Mouse (Mus musculus) splenic B cell, adult 2 months (primary cell): Measurements from ENCODE around the gene Prss33.

Experiments used
- DNase-seq: peaks from one replicate; pipeline ENCODE4 v3.0.0-alpha.2; 2011; ENCODE audit warnings: low read depth, low spot score
- H3K27me3 ChIP-seq: 2 replicates; pipeline ENCODE4 v1.6.1; 2012; ENCODE audit warnings: mild to moderate bottlenecking, low read length, moderate library complexity, mixed read lengths; ENCODE audit not compliant: control insufficient read depth, poor library complexity, insufficient read depth, severe bottlenecking
- H3K36me3 ChIP-seq: 2 replicates; pipeline ENCODE4 v1.6.1; 2012; ENCODE audit warnings: mild to moderate bottlenecking, low read length, moderate library complexity, mixed read lengths; ENCODE audit not compliant: control insufficient read depth, poor library complexity, insufficient read depth, severe bottlenecking

Prss33 gene

GRCm38 (mm10) chr17:23783352-23783751, 52.5 kb downstream of the Prss33 start:
- no peak for DNase-seq
- no peaks in the 10 kb centered on the region; the same call in 1 of the 2 replicates for H3K27me3 ChIP-seq
- no peaks in the 10 kb centered on the region for H3K36me3 ChIP-seq
